Mouse (Mus musculus): Measurements from ENCODE around the gene Mthfd1l. TPM values are rescaled to one million over a fixed set of nuclear protein-coding genes. Genes with fewer than 3 reads are reported as not detected.

The Mthfd1l gene
- polyA plus RNA-seq, 1 experiment from 2014 or later: 19.1 TPM

GRCm38 (mm10) chr10:4078220-4078840 lies 105.4 kb downstream of the Mthfd1l start:
- ChIA-PET POLR2A (no interaction called here), CTCF (interaction anchor here (0.9 to 1.0 kb wide), 2 partner anchors 35 to 256 kb away, joined by 3 to 4 read pairs; no protein-coding TSS in a partner anchor)
- in situ Hi-C loops (cut with MboI; ENCODE audit: low pct_unique_long_range_greater_than_20kb): no loop called here
- no peak for ATAC-seq
- DNase-seq (ENCODE audit: low read depth, low spot score): no peak
- no peaks in the 10 kb centered on the region for H3K27me3 ChIP-seq
- TF ChIP-seq CTCF (IDR thresholded peaks at IDR 0.05): no peak

- TF ChIP-seq CTCF (IDR thresholded peaks at IDR 0.05): no peak
- in situ Hi-C loops (cut with MboI; ENCODE audit: low pct_unique_long_range_greater_than_20kb): no loop called here
- H3K27me3 ChIP-seq: no peaks in the 10 kb centered on the region
- CTCF ChIA-PET: interaction anchor here (0.9 to 1.7 kb wide), 4 partner anchors 10 to 79 kb away, joined by 4 to 10 read pairs (median 4); no protein-coding TSS in a partner anchor
- POLR2A ChIA-PET: no interaction called here
- DNase-seq (ENCODE audit: low read depth, low spot score): peak; percentile 25
- ATAC-seq: peak; percentile 68
Measured at GRCm38 (mm10) chr10:4078979-4079630, 106.2 kb downstream of the Mthfd1l start.

GRCm38 (mm10) chr10:4079643-4080244 lies 106.8 kb downstream of the Mthfd1l start:
- no peaks in the 10 kb centered on the region for H3K27me3 ChIP-seq
- ChIA-PET POLR2A (no interaction called here), CTCF (interaction anchor here (1.1 to 1.7 kb wide), 3 partner anchors 9 to 79 kb away, joined by 4 to 10 read pairs (median 5); no protein-coding TSS in a partner anchor)
- TF ChIP-seq CTCF (IDR thresholded peaks at IDR 0.05): no peak
- ATAC-seq (peak; percentile 16), DNase-seq (ENCODE audit: low read depth, low spot score) (no peak)
- in situ Hi-C loops (cut with MboI; ENCODE audit: low pct_unique_long_range_greater_than_20kb): loop anchor here (5.0 kb wide), 1 partner anchor 32 kb away; no protein-coding TSS in a partner anchor

DNA sequence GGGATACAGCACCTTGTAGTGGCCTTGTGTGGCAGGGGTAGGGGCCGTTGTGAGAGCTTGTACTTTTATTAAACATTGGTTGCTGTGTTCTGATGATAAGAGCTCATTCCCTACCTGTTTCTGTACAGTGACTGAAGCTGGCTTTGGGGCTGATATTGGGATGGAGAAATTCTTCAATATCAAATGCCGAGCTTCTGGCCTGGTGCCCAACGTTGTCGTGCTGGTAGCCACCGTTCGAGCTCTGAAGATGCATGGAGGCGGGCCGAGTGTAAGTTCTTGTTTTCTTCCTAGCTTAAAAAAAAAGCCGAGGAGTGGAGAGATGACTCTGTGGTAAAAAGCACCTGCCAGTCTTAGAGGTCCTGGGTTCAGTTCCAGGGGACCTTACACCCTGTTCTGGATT lies 110.7 kb downstream of the Mthfd1l start:
- CTCF ChIA-PET: interaction anchor here (1.0 to 2.1 kb wide), 4 partner anchors 8 to 22 kb away, joined by 3 to 10 read pairs (median 3); no protein-coding TSS in a partner anchor
- ATAC-seq (no peak), DNase-seq (ENCODE audit: low read depth, low spot score) (no peak)
- TF ChIP-seq CTCF (IDR thresholded peaks at IDR 0.05): no peak
- in situ Hi-C loops (cut with MboI; ENCODE audit: low pct_unique_long_range_greater_than_20kb): loop anchor here (5.0 kb wide), 1 partner anchor 36 kb away; no protein-coding TSS in a partner anchor
- no peaks in the 10 kb centered on the region for H3K27me3 ChIP-seq
- POLR2A ChIA-PET: no interaction called here

DNA sequence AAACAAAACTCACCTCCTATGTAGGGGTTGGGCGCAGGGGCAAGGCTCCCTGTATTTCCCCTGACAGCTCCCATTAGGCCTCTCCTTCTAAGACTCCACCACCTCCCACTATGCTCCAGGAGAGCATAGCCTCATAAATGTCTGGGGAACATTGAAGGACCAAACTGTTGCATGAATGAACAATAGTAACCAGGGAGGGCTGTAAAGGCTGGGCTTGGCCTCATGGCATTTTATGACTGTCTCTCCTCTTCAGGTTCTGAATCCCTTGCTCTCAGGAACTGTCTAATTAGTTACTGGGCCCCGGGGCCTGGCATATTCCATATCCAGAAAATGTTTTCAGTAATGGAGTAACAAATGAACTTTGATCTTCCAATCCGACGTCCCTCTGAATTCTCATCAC lies 112.0 kb downstream of the Mthfd1l start:
- CTCF ChIA-PET: interaction anchor here (1.4 to 2.1 kb wide), 2 partner anchors 10 to 23 kb away, joined by 3 to 10 read pairs; no protein-coding TSS in a partner anchor
- TF ChIP-seq CTCF (IDR thresholded peaks at IDR 0.05): no peak
- no peaks in the 10 kb centered on the region for H3K27me3 ChIP-seq
- ATAC-seq: no peak
- in situ Hi-C loops (cut with MboI; ENCODE audit: low pct_unique_long_range_greater_than_20kb): loop anchor here (5.0 kb wide), 1 partner anchor 38 kb away; no protein-coding TSS in a partner anchor
- POLR2A ChIA-PET: no interaction called here
- no peak for DNase-seq (ENCODE audit: low read depth, low spot score)

GRCm38 (mm10) chr10:4085363-4086141 lies 112.6 kb downstream of the Mthfd1l start:
- ATAC-seq (no peak), DNase-seq (ENCODE audit: low read depth, low spot score) (no peak)
- no peaks in the 10 kb centered on the region for H3K27me3 ChIP-seq
- ChIA-PET POLR2A (no interaction called here), CTCF (no interaction called here)
- in situ Hi-C loops (cut with MboI; ENCODE audit: low pct_unique_long_range_greater_than_20kb): no loop called here
- no peak for TF ChIP-seq CTCF (IDR thresholded peaks at IDR 0.05)

DNA sequence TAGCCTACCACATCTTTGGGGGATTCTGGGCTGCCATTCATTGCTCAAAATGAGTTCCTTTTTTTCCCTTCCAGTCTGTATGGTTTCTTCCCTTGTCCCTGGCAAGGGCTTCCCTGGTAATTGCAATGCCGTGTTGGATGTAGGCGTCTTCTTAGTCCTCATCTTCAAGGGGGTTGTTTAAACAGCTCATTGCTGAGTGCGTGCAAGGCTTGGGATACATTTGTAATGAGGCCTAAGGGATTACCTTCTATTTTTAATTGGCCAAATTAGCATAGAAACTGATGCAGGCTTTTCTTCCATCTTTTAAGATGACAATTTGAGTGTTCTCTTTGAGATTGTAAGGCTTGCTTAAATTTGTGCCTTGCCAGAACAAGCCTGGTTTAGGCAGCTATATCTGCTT lies 114.6 kb downstream of the Mthfd1l start:
- in situ Hi-C loops (cut with MboI; ENCODE audit: low pct_unique_long_range_greater_than_20kb): no loop called here
- no peak for TF ChIP-seq CTCF (IDR thresholded peaks at IDR 0.05)
- ATAC-seq (no peak), DNase-seq (ENCODE audit: low read depth, low spot score) (no peak)
- no peaks in the 10 kb centered on the region for H3K27me3 ChIP-seq
- POLR2A ChIA-PET: no interaction called here
- CTCF ChIA-PET: interaction anchor here (1.1 to 1.3 kb wide), 2 partner anchors 41 to 70 kb away, joined by 3 read pairs; no protein-coding TSS in a partner anchor

DNA sequence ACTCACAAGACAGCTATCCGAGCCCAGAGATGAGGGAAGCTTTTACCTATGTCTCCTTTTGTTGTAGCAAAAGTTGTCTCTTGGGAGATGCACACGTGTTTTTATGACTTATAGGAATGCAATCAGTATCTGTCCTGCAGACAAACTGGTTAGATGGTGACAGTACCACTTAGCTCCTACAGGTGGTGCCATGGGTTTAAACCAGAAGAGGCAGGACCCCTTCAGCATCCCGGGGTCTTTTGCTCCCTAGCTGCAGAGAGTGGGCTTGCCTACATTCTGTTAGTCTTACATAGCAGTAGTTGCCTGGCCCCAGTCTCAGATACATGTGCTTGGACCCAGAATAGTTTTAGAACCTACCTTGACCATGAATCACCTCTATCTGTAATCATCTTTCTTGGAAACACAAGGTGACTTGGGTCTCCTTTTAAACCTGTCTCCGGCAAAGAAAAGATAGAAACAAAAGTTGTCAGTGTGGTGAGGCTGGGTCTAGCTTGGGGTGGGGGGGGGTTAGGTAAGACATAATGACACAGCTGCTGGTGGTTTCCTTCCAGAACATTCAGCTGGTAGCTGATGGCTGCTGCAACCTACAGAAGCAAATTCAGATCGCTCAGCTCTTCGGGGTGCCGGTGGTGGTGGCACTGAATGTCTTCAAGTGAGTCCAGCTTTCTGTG lies 116.0 kb downstream of the Mthfd1l start:
- in situ Hi-C loops (cut with MboI; ENCODE audit: low pct_unique_long_range_greater_than_20kb): no loop called here
- ChIA-PET POLR2A (interaction anchor here (0.7 to 0.9 kb wide), 2 partner anchors 17 to 70 kb away, joined by 3 to 5 read pairs; no protein-coding TSS in a partner anchor), CTCF (interaction anchor here (1.0 to 2.6 kb wide), 10 partner anchors 9 to 243 kb away, joined by 3 to 18 read pairs (median 4); no protein-coding TSS in a partner anchor)
- peak; percentile 75 for TF ChIP-seq CTCF (IDR thresholded peaks at IDR 0.05)
- H3K27me3 ChIP-seq: no peaks in the 10 kb centered on the region
- no peak for DNase-seq (ENCODE audit: low read depth, low spot score)
- no peak for ATAC-seq

- CTCF ChIA-PET: interaction anchor here (1.5 to 2.6 kb wide), 3 partner anchors 10 to 242 kb away, joined by 6 to 18 read pairs (median 6); no protein-coding TSS in a partner anchor
- in situ Hi-C loops (cut with MboI; ENCODE audit: low pct_unique_long_range_greater_than_20kb): no loop called here
- no peak for ATAC-seq
- POLR2A ChIA-PET: no interaction called here
- TF ChIP-seq CTCF (IDR thresholded peaks at IDR 0.05): no peak
- H3K27me3 ChIP-seq: no peaks in the 10 kb centered on the region
- no peak for DNase-seq (ENCODE audit: low read depth, low spot score)
Measured at GRCm38 (mm10) chr10:4089885-4090284, 117.0 kb downstream of the Mthfd1l start.

Measured in Patski (cell line).